Mouse (Mus musculus) lung, embryonic 16.5 days (tissue): ENCODE results near the gene Acbd4. TPM values are rescaled to one million over a fixed set of nuclear protein-coding genes. Genes with fewer than 3 reads are reported as not detected.

Source experiments
- ATAC-seq: fragments of 200-750 bp; cut with Nextera tagmentation; 2 replicates; pipeline ENCODE4 v1.8.0; 2017; ENCODE audit warnings: low read depth, mild to moderate bottlenecking, moderate library complexity
- H3K27ac ChIP-seq: fragments of 300-500 bp; sonication (generic); 2 replicates; pipeline ENCODE4 v1.5.1; 2014; ENCODE audit warnings: mild to moderate bottlenecking, control low read depth, low read length
- H3K27me3 ChIP-seq: fragments of 300-500 bp; sonication (generic); 2 replicates; pipeline ENCODE4 v1.6.1; 2014; ENCODE audit warnings: low read depth, low read length, mixed read lengths; ENCODE audit not compliant: control insufficient read depth, insufficient read depth
- H3K36me3 ChIP-seq: fragments of 300-500 bp; sonication (generic); 2 replicates; pipeline ENCODE4 v1.6.1; 2014; ENCODE audit warnings: low read length; ENCODE audit not compliant: control insufficient read depth, insufficient read depth
- H3K4me1 ChIP-seq: fragments of 300-500 bp; sonication (generic); replicated peaks from 2 replicates; pipeline ENCODE4 v1.6.1; 2014; ENCODE audit warnings: low read length, mixed read lengths; ENCODE audit not compliant: control insufficient read depth, insufficient read depth
- H3K4me2 ChIP-seq: fragments of 300-500 bp; sonication (generic); 2 replicates; pipeline ENCODE4 v1.6.1; 2014; ENCODE audit warnings: low read depth, low read length, control low read depth
- H3K4me3 ChIP-seq: fragments of 300-500 bp; sonication (generic); 2 replicates; pipeline ENCODE4 v1.5.1; 2014; ENCODE audit warnings: mild to moderate bottlenecking, low read length, control low read depth
- H3K9ac ChIP-seq: fragments of 300-500 bp; sonication (generic); 2 replicates; pipeline ENCODE4 v1.6.1; 2014; ENCODE audit warnings: low read length, control low read depth
- H3K9me3 ChIP-seq: fragments of 300-500 bp; sonication (generic); 2 replicates; pipeline ENCODE4 v1.6.1; 2016; ENCODE audit warnings: low read length; ENCODE audit not compliant: control insufficient read depth
- WGBS: fragments of 180-500 bp; shearing (Covaris S2); extraction: QIAGEN DNeasy Blood & Tissue Kit; methylation state at CpG from one replicate; pipeline ENCODE4 v1.1.7; 2014; 5-methylcytosine and 5-hydroxymethylcytosine counted together
- polyA plus RNA-seq: library from polyadenylated mRNA; unstranded; fragments of >200 nt; fragmentation: Nextera tagmentation; extraction: Ambion mirVana; gene quantifications from 2 replicates; pipeline ENCODE4 v1.2.1, GENCODE M21; 2015

Gene Acbd4
- polyA plus RNA-seq, 1 experiment from 2014 or later: 22.8 TPM

GRCm38 (mm10) chr11:103142441-103143182, 41.1 kb downstream of the Acbd4 start:
- 27% methylated on average over 8 of the region's 8 CpGs for WGBS
- peaks cover 8% of the 10 kb centered on the region; the same call in 1 of the 2 replicates for H3K36me3 ChIP-seq
- peak; percentile 73 for ATAC-seq
- H3K4me2 ChIP-seq: peak overlapping the region; percentile 57
- H3K4me1 ChIP-seq: peaks cover 30% of the 10 kb centered on the region
- peak overlapping the region; percentile 95 for H3K27ac ChIP-seq
- H3K9ac ChIP-seq: peak overlapping the region; percentile 68
- H3K27me3 ChIP-seq: no peaks in the 10 kb centered on the region
- H3K9me3 ChIP-seq: no peaks in the 10 kb centered on the region
- H3K4me3 ChIP-seq: peak overlapping the region; percentile 33

- Histone ChIP-seq H3K36me3 (no peaks in the 10 kb centered on the region), H3K27ac (no peak overlapping the region), H3K4me1 (peaks cover 30% of the 10 kb centered on the region), H3K4me2 (no peak overlapping the region), H3K9me3 (no peaks in the 10 kb centered on the region), H3K4me3 (no peak overlapping the region), H3K9ac (no peak overlapping the region), H3K27me3 (no peaks in the 10 kb centered on the region)
- ATAC-seq: no peak
- WGBS: 50% methylated on average over 12 of the region's 12 CpGs
These were observed 43.1 kb downstream of the Acbd4 start for GRCm38 (mm10) chr11:103144309-103145285.

- Histone ChIP-seq H3K4me3 (no peak overlapping the region), H3K9ac (no peak overlapping the region), H3K4me2 (no peak overlapping the region), H3K4me1 (peaks cover 19% of the 10 kb centered on the region), H3K27ac (no peak overlapping the region), H3K9me3 (no peaks in the 10 kb centered on the region), H3K27me3 (no peaks in the 10 kb centered on the region), H3K36me3 (no peaks in the 10 kb centered on the region)
- WGBS: 79% methylated on average over 4 of the region's 4 CpGs
- no peak for ATAC-seq
These were observed 44.9 kb downstream of the Acbd4 start for GRCm38 (mm10) chr11:103146386-103146785.

GRCm38 (mm10) chr11:103147766-103148165, 46.3 kb downstream of the Acbd4 start:
- 59% methylated on average over 4 of the region's 4 CpGs for whole genome bisulfite sequencing

GRCm38 (mm10) chr11:103149771-103150170, 48.3 kb downstream of the Acbd4 start:
- ATAC-seq: no peak
- no peaks in the 10 kb centered on the region for H3K27me3 ChIP-seq
- H3K9me3 ChIP-seq: no peaks in the 10 kb centered on the region
- H3K4me2 ChIP-seq: no peak overlapping the region
- no peak overlapping the region for H3K9ac ChIP-seq
- no peak overlapping the region for H3K4me3 ChIP-seq
- H3K27ac ChIP-seq: no peak overlapping the region
- H3K36me3 ChIP-seq: no peaks in the 10 kb centered on the region
- H3K4me1 ChIP-seq: no peaks in the 10 kb centered on the region
- 94% methylated on average over 4 of the region's 4 CpGs for WGBS

More at GRCm38 (mm10) chr11:103147766-103148165, 46.3 kb downstream of the Acbd4 start:
- Histone ChIP-seq H3K4me1 (peaks cover 5% of the 10 kb centered on the region), H3K9ac (no peak overlapping the region), H3K4me2 (no peak overlapping the region), H3K4me3 (no peak overlapping the region), H3K36me3 (no peaks in the 10 kb centered on the region), H3K9me3 (no peaks in the 10 kb centered on the region), H3K27me3 (no peaks in the 10 kb centered on the region), H3K27ac (no peak overlapping the region)
- ATAC-seq: no peak

GRCm38 (mm10) chr11:103158621-103159478, 57.4 kb downstream of the Acbd4 start:
- H3K9ac ChIP-seq: peak overlapping the region; percentile 62
- H3K4me1 ChIP-seq: peaks cover 6% of the 10 kb centered on the region
- peak overlapping the region; percentile 77 for H3K4me2 ChIP-seq
- H3K36me3 ChIP-seq: no peaks in the 10 kb centered on the region
- ATAC-seq: peak; percentile 97
- H3K27ac ChIP-seq: peak overlapping the region; percentile 45; the same call in 1 of the 2 replicates
- H3K27me3 ChIP-seq: no peaks in the 10 kb centered on the region
- peak overlapping the region; percentile 42 for H3K4me3 ChIP-seq
- H3K9me3 ChIP-seq: no peaks in the 10 kb centered on the region
- whole genome bisulfite sequencing: 1% methylated on average over 25 of the region's 25 CpGs

GRCm38 (mm10) chr11:103160738-103161137, 59.3 kb downstream of the Acbd4 start:
- H3K9ac ChIP-seq: no peak overlapping the region
- H3K27ac ChIP-seq: no peak overlapping the region
- no peak overlapping the region for H3K4me3 ChIP-seq
- H3K4me1 ChIP-seq: peaks cover 6% of the 10 kb centered on the region
- ATAC-seq: no peak
- H3K36me3 ChIP-seq: no peaks in the 10 kb centered on the region; the same call in 1 of the 2 replicates
- WGBS: 77% methylated on average over 11 of the region's 11 CpGs
- H3K4me2 ChIP-seq: no peak overlapping the region
- H3K9me3 ChIP-seq: no peaks in the 10 kb centered on the region
- H3K27me3 ChIP-seq: no peaks in the 10 kb centered on the region

GRCm38 (mm10) chr11:103161449-103161848, 60.0 kb downstream of the Acbd4 start:
- WGBS: 74% methylated on average over 7 of the region's 7 CpGs
- Histone ChIP-seq H3K36me3 (no peaks in the 10 kb centered on the region; the same call in 1 of the 2 replicates), H3K9me3 (no peaks in the 10 kb centered on the region), H3K4me3 (no peak overlapping the region), H3K27ac (no peak overlapping the region), H3K27me3 (no peaks in the 10 kb centered on the region), H3K9ac (no peak overlapping the region), H3K4me2 (no peak overlapping the region), H3K4me1 (peaks cover 6% of the 10 kb centered on the region)
- ATAC-seq: no peak
